Mouse (Mus musculus): ENCODE results near the gene Mrpl14.
A peak's percentile ranks its signal among the peaks of the same experiment; 100 is the strongest.

Gene Mrpl14

GRCm38 (mm10) chr17:45686093-45686619, at the start of gene Mrpl14:
TSS of gene Mrpl14 (plus strand) at chr17:45686322.
- DNase-seq: peak; percentile 82 to 85

- peak; percentile 75 to 84 for DNase-seq
Measured at GRCm38 (mm10) chr17:45638596-45639295, 47.4 kb upstream of the Mrpl14 start.

GRCm38 (mm10) chr17:45641981-45642380, 44.1 kb upstream of the Mrpl14 start:
- no peak for DNase-seq

- DNase-seq: peak; percentile 46 to 61
Measured at GRCm38 (mm10) chr17:45642701-45643100, 43.4 kb upstream of the Mrpl14 start.

GRCm38 (mm10) chr17:45644185-45644584, 41.9 kb upstream of the Mrpl14 start:
- DNase-seq: no peak

- DNase-seq: no peak
Measured at GRCm38 (mm10) chr17:45653233-45653632, 32.9 kb upstream of the Mrpl14 start.

- no peak for DNase-seq
Measured at GRCm38 (mm10) chr17:45655820-45656219, 30.3 kb upstream of the Mrpl14 start.

- DNase-seq: no peak
Measured at GRCm38 (mm10) chr17:45659225-45659624, 26.9 kb upstream of the Mrpl14 start, which contains the start of gene Capn11. TSS of gene Capn11 (minus strand) at chr17:45659325.

GRCm38 (mm10) chr17:45663106-45663919, 22.8 kb upstream of the Mrpl14 start:
- DNase-seq: peak; percentile 34 to 42

GRCm38 (mm10) chr17:45664608-45665007, 21.5 kb upstream of the Mrpl14 start:
- no peak for DNase-seq

- no peak for DNase-seq
Measured at GRCm38 (mm10) chr17:45666091-45666490, 20.0 kb upstream of the Mrpl14 start.

- DNase-seq: no peak
Measured at GRCm38 (mm10) chr17:45667481-45667880, 18.6 kb upstream of the Mrpl14 start.

GRCm38 (mm10) chr17:45667986-45668385, 18.1 kb upstream of the Mrpl14 start:
- DNase-seq: no peak

GRCm38 (mm10) chr17:45671821-45672220, 14.3 kb upstream of the Mrpl14 start:
- DNase-seq: no peak

GRCm38 (mm10) chr17:45672598-45672997, 13.5 kb upstream of the Mrpl14 start:
- DNase-seq: no peak

GRCm38 (mm10) chr17:45678106-45678505, 8.0 kb upstream of the Mrpl14 start:
- peak in 1 of 2 experiments; percentile 38 for DNase-seq

- no peak for DNase-seq
Measured at GRCm38 (mm10) chr17:45680391-45680980, 5.6 kb upstream of the Mrpl14 start.

- no peak for DNase-seq
Measured at GRCm38 (mm10) chr17:45681588-45681987, 4.5 kb upstream of the Mrpl14 start.

- DNase-seq: no peak
Measured at GRCm38 (mm10) chr17:45682843-45683242, 3.3 kb upstream of the Mrpl14 start.

GRCm38 (mm10) chr17:45684667-45685131, 1.4 kb upstream of the Mrpl14 start:
- DNase-seq: no peak

GRCm38 (mm10) chr17:45685171-45686092, 690 bp upstream of the Mrpl14 start:
- peak; percentile 32 to 45 for DNase-seq

GRCm38 (mm10) chr17:45686716-45687115, 594 bp downstream of the Mrpl14 start, which contains the start of gene Tmem63b:
TSS of gene Tmem63b (minus strand) at chr17:45686905.
- DNase-seq: no peak

Data from thymus, adult 18-20 months (tissue).